Mouse (Mus musculus) frontal cortex, postnatal 10 days (tissue): ENCODE data around the gene Hoxb3.

Source experiments
- DNase-seq, 2 experiments: peaks; one replicate each; pipeline ENCODE4 v3.0.0; 2022; ENCODE audit warnings: low spot score in 2 of 2, mixed read lengths in 1 of 2

Hoxb3 gene

DNA sequence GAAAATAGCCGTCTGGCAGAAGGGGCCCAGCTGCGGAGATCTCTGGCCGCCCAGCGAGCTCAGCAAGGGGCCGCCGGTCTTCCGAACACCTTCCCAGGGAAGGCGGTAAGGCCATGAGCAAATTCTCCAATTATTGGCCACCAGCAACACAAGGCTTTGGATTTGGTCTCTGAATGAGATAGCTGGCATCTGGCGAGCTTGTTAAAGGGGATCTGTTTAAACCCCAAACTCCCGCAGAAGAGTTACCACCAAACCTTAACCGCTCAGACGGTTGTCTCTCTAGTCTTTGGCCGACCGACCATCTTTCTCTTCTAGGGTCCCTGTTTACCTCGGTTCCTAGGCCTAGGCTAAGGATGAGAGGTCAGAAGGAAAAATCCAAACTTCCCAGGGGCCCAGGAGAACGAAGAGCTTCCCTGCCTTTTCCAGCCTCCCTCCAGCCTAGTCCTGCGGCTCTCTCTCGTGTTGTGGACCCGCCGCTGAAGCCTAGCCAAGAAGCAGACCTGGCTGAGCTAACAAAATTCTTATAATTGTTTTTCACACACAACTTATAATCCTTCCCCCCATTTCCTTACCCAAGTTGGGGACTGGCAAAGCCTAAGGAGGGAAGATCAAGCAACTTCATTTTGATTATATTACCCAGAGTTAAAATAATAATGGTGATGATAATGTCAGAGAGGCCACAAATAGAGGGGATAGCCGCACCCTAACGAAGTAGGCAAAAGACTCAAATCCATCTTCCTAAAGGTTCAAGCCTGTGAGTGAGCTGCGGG lies 20.6 kb upstream of the Hoxb3 start:
- no peak for DNase-seq

DNA sequence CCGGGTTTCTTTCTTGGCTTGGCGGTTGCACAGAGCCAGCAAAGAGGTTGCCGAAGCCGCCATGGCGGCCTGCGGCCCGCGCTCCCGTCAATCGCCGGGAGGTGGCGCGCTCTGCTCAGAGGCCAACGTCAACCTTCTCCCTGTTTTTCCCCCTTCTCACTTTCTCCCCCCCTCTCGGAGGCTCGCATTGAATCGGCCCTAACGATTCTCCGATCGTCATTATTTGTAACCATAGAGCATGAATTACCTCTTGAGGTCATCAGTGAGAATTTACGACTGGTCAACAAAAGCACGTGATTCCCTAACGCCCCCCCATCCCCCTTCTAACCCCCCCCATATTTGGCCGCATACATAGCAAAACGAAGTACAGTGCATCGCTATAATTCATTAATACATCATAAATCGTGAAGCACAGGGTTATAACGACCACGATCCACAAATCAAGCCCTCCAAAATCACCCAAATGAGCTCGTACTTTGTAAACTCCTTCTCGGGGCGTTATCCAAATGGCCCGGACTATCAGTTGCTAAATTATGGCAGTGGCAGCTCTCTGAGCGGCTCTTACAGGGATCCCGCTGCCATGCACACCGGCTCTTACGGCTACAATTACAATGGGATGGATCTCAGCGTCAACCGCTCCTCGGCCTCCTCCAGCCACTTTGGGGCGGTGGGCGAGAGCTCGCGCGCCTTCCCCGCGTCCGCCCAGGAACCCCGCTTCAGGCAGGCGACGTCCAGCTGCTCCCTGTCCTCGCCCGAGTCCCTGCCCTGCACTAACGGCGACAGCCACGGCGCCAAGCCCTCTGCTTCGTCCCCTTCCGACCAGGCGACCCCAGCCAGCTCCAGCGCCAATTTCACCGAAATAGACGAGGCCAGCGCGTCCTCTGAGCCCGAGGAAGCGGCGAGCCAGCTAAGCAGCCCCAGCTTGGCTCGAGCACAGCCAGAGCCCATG lies 19.7 kb upstream of the Hoxb3 start, which contains the start of gene Hoxb5:
TSS of gene Hoxb5 (plus strand) at position 186 of the 949 bp plus-strand sequence.
- DNase-seq = no peak

DNA sequence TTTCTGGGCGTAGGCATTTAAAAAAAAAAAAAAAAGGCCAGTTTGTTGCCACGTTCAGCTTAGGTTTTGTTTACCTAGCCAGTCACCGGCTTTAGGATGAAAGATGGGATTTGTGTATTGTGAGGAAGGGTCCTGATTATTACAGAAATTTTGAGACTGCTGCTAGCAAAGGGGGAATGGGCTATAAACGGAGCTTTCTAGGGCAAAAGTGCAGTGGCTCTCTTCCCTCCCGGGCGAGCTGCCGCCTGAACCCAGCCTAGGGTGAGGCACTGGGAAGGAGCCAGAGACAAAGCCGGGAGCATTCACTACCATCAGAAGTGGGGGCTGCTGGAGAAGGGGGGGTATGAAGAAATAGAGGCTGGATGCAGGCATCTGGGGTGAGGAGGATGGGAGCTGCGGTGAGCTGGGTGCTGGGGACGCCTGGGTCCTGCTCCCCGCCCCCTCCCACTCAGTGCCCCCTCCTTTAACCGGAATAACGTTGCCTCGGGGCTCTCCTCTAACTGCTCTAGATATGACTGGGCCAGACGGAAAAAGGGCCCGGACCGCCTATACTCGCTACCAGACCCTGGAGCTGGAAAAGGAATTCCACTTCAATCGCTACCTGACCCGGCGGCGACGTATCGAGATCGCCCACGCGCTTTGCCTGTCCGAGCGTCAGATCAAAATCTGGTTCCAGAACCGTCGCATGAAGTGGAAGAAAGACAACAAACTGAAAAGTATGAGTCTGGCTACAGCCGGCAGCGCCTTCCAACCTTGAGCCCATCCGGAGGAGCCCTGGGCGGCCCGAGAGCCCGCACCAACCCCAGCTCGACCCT lies 18.5 kb upstream of the Hoxb3 start:
- no peak for DNase-seq

- no peak for DNase-seq
Observed at GRCm38 (mm10) chr11:96305505-96306182, 17.5 kb upstream of the Hoxb3 start.

DNA sequence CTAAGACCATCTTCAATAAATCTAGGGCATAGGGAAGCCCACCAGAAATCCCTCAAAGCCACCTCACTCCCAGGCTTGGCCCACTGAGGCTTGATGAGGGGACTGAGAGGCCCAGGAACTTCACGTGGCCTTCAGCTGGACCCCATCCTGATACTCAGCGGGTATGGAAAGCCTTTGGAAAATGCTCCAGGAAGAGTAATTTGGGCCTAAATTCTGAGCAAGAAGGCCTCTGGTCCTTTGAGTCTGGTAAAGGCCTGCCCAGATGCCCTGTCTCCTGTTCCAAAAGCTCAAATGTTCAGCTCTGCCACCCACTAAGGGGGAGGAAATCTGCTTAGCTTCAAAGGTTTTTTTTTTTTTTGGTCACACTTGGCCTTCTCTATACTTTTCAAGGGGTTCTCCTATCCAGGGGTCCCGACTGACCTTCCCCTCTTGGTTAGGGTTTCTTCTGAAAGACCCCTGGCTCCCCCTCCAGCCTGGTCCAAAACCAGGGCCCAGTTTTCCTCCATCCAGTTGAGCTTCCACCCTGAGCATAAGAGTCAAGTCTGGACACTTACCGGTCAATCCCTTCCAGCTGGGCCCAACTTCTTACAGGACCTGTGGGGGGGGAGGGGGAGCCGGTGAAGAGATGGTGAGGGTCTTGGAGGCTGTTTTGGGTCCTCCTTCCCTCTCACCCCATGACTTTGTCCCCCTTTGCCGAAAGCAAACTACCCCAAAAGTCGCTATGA lies 16.8 kb upstream of the Hoxb3 start:
- no peak for DNase-seq

- no peak for DNase-seq
Observed at GRCm38 (mm10) chr11:96306908-96307269, 16.2 kb upstream of the Hoxb3 start.

- no peak for DNase-seq
Observed at GRCm38 (mm10) chr11:96308763-96309162, 14.4 kb upstream of the Hoxb3 start.

DNA sequence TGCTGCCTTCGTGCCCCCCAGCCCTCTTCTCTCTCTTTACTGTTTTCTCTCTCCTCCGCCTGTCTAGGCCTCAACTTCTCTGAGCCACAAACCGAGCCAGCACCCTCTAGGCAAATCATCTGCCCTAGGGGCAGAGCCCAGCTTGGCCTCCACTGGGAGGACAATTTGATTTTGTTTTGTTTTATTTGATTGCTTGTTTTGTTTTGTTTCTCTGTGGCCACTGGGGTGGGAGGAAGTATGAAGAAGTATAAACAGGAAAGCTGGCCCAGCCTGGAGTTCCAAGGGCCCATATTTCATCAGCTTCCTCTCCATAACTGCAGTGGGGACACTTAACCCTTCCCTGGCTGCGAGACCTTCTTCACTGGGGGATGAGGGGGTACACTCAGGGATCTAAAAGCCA lies 13.8 kb upstream of the Hoxb3 start:
- DNase-seq = no peak

DNA sequence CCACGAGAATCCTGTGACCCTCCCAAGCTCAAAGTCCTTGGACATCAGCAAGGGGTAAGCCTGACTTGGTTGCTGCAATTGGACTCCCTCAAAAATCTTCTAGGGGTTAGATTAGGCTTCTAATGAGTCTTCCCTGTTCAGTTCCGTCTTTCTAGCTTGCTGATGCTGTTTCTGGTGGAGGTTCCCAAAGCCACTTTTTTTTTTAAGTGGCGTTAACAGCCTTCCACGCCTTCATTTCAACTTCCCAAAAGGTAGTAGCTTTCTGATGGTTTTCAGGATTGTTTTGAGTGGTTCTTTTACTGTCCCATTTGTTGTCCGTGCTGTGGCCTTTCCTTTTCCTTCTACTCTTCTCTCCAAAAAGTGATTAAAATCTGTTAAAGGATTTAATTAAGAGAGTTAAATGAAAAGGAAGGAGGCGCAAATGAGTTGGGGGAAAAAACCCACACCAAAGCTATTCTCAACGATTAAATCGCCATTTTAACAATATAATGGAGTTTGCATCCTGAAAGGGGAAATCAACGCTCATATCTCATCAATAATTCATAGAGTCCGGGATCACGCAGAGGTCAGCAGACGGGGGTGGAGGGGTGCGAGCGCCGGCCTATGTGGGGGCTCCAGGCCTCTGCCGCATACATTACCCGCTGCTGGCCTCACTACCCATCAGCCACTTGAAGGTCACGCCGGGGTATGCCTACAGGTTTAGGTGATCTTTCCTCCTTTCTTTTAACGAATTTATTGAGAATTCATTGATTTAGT lies 12.8 kb upstream of the Hoxb3 start:
- no peak for DNase-seq

DNA sequence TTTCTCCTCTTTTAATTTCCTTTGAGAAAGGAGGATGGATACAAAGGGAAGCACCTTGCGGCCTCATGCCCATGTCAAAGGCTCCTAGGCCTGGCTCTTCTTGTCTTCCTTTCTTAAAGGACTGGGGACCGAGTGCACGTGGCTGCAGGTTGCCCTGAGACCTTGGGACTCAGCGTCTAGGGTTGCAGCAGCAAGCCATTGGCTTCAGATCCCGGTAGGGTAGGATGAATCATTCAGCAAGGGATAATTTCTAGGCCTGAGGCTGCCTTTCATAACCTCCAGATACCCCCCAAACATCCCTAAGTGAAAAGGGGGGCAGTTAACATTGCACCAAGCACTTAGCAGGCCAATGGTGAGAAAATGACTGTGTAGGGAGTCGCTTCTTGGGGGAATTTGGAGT lies 12.0 kb upstream of the Hoxb3 start:
- DNase-seq = no peak

GRCm38 (mm10) chr11:96311520-96312417 lies 11.4 kb upstream of the Hoxb3 start:
- DNase-seq = no peak

GRCm38 (mm10) chr11:96313134-96313533 lies 10.0 kb upstream of the Hoxb3 start:
- no peak for DNase-seq

- DNase-seq = no peak
Observed at GRCm38 (mm10) chr11:96313806-96314428, 9.2 kb upstream of the Hoxb3 start.

GRCm38 (mm10) chr11:96314671-96315343 lies 8.3 kb upstream of the Hoxb3 start:
- no peak for DNase-seq

DNA sequence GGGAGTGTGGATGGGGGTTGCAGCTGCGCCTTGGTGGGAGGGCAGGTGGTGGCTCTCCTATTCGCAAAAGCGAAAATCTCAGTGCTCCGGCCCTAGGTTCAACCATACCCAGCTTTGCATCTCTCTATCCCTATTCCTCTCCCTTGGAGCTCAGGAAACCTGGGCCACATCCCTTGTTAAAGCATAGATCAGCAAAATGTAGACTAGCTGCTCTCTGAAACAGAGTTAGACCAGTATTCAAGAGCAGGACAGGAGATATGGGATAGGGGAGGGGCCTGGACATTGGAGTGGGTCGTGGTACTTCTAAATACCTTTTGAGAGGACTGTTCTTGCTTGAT lies 7.8 kb upstream of the Hoxb3 start:
- DNase-seq = no peak

DNA sequence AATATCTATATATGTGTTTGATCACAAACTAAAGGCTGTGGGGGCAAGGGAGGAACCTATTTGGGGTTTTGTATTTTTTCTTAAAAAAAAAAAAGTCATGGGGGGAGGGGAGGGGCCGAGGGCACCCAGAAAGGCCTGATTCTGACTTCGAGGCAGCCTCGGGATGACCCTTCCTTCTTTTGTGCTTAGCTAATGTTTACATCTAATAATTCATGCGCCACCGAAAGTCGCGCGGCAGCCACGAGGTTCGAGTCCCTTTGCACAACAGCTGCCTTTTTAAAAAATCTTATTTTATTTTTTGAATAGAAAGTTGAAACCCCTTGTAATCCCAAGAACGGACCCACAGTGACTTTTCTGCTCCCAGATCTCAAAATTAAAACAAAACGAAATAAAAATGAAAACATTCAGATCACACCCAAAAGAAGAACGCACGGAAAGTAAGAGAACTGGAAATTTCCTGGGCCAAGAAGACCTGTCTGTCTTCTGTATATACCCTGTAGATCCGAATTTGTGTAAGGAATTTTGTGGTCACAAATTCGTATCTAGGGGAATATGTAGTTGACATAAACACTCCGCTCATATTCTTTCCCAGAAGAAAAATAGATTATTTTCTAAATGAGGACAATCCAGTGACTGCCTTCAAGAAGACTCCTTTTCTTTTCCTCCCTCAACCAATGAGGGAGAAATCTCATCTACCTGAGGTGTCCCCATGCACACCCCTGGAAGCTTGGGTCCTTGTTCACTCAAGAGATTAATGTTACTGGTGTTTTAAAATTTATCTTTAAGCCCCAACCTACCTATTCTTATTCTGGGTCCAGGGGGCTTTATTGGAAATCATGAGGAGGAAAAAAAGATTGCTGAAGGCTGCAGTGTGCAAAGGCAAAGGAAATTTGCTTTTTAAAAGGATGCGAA lies 6.2 kb upstream of the Hoxb3 start:
- no peak for DNase-seq
